Mouse (Mus musculus) lung, adult 2 months (tissue): ENCODE results near the gene Eml5. TPM values are rescaled to one million over a fixed set of nuclear protein-coding genes. Genes with fewer than 3 reads are reported as not detected.

Experiments
- DNase-seq: peaks from one replicate; pipeline ENCODE4 v3.0.0; 2022
- H3K4me1 ChIP-seq: fragments of 200-500 bp; 2 replicates; pipeline ENCODE4 v1.6.1; 2011; ENCODE audit warnings: low read length; ENCODE audit not compliant: control insufficient read depth, insufficient read depth
- H3K4me3 ChIP-seq: fragments of 200-500 bp; replicated peaks from 2 replicates; pipeline ENCODE3; 2011; ENCODE audit warnings: low read depth, mild to moderate bottlenecking, control low read depth, low read length; ENCODE audit errors: extremely low read depth
- CTCF ChIP-seq: fragments of 200-500 bp; IDR thresholded peaks from 2 replicates; pipeline ENCODE4 v1.5.1; 2011; ENCODE audit warnings: mild to moderate bottlenecking, low read length, control low read depth; ENCODE audit not compliant: insufficient read depth
- POLR2A ChIP-seq: fragments of 200-500 bp; IDR thresholded peaks from 2 replicates; pipeline ENCODE4 v1.6.1; 2011; ENCODE audit warnings: low read depth, mild to moderate bottlenecking, control low read depth, low read length, borderline replicate concordance; ENCODE audit errors: extremely low read depth
- WGBS: fragments of 180-500 bp; shearing (Covaris S2); methylation state at CpG from one replicate; pipeline ENCODE4 v1.1.7; 2018; 5-methylcytosine and 5-hydroxymethylcytosine counted together
- polyA plus RNA-seq: library from polyadenylated mRNA; depleted of rRNA; stranded (reverse); fragments of >200 nt; gene quantifications from 2 replicates; pipeline ENCODE4 v1.2.3, GENCODE M21; 2012; rRNA removed

Eml5 gene
- polyA plus RNA-seq: 1.1 and 3.9 TPM in 2 replicates

DNA sequence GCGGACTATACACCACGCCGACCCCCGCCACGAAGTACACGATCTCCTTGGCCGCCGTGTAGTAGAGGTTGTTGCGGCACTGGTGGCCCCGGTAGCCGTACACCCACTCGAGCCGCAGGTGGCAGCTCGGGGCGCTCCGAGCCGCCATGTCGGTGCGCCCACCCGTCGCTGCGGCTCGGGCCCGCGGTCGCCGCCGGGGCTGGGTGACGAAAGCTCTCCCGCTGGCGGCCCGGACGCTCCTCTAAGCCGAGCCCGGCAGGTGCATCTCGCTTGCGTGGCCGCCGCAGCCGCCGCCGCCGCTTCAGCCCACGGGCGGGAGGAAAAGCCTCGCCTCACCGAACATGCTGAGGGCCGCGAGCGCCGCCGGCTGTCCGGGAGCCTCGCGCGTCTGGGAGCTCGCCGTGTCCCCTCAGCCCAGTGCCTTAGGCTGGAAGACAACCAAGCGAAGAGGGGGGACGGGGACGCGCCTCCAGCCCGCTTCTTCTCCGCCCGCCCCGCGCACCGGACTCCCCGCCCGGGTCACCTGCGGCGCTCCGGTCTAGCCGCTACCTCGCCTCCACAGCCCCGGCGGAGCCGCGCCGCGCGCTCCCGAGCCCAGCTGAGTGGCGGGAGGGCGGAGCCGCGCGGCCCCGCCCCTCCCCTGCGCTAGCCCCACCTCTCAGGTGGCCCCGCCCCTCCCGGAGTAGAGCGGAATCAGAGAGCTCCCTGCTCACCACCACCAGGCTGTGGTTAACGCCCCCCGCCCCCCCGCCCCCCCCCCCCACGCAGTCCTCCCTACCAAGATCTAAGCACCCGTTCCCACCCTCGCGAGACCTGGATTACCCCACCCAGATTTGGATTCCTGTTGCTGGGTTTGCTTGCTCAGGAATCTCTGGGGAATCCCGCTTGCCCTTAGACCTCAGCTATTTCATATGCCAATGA lies at the start of gene Eml5:
Gene Eml5, minus strand, starts transcription at position 604 of the 921 bp plus-strand sequence.
- H3K4me3 ChIP-seq: peak within 1 kb of the TSS; percentile 76
- peak; percentile 77 for DNase-seq
- under 1% methylated on average over 91 of the region's 101 CpGs for WGBS
- TF ChIP-seq CTCF (no peak), POLR2A (no peak)
- H3K4me1 ChIP-seq: no peaks in the 10 kb centered on the region

GRCm38 (mm10) chr12:98932856-98933255 lies 31.6 kb upstream of the Eml5 start:
- no peaks in the 10 kb centered on the region for H3K4me1 ChIP-seq
- no peak for TF ChIP-seq CTCF
- no peak for TF ChIP-seq POLR2A
- H3K4me3 ChIP-seq: no peak overlapping the region
- DNase-seq: no peak
- WGBS: 84% methylated on average over 1 of the region's 1 CpGs

DNA sequence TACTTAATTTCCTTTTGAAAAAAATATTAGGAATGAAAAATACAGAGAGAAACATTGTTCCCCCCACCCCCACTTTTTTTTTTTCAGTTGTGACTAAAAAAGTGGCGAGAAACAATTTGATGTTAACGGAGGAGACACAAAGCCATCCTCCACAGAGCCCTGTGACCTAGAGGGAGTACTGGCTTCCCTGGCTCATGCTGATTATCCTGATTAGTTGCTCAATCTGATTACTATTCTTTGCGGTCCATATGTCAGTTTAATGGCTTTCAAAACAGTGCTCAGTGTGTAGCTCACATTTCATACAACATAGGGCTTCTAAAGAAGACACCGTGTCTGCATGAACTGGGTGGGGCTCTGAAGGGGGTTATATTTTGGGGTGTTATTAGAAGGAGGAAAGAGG lies 31.2 kb upstream of the Eml5 start:
- 87% methylated on average over 4 of the region's 4 CpGs for WGBS
- H3K4me1 ChIP-seq: no peaks in the 10 kb centered on the region
- no peak for TF ChIP-seq POLR2A
- TF ChIP-seq CTCF: no peak
- no peak for DNase-seq
- no peak overlapping the region for H3K4me3 ChIP-seq

DNA sequence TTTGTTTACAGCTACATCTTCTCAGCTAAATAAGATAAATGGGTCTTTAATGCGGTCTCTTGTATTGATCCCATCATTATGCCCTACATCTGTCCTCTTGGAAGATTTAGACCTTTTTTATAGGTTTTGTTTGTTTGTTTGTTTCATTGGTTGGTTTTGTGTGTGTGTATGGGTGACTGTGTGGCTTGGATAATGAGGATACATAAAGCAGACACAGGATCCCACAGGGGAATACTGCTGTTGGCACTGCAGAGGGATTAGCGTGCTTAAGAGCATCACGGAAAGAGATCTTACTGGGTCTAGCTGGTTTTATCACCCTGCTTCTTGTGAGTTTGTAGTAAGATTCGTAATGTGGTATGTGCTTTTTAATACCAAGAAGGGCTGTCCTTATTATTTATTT lies 29.9 kb upstream of the Eml5 start:
- WGBS: 80% methylated on average over 4 of the region's 4 CpGs
- no peak overlapping the region for H3K4me3 ChIP-seq
- no peak for DNase-seq
- no peaks in the 10 kb centered on the region for H3K4me1 ChIP-seq
- TF ChIP-seq CTCF: no peak
- no peak for TF ChIP-seq POLR2A

GRCm38 (mm10) chr12:98920194-98920991 lies 19.1 kb upstream of the Eml5 start, which contains the start of gene Ttc8:
Ttc8 (plus strand) TSS chr12:98920574.
- peak; percentile 78 for DNase-seq
- TF ChIP-seq POLR2A (no peak), CTCF (no peak)
- Histone ChIP-seq H3K4me1 (no peaks in the 10 kb centered on the region), H3K4me3 (peak within 1 kb of the TSS; percentile 83)
- WGBS: 1% methylated on average over 35 of the region's 35 CpGs

DNA sequence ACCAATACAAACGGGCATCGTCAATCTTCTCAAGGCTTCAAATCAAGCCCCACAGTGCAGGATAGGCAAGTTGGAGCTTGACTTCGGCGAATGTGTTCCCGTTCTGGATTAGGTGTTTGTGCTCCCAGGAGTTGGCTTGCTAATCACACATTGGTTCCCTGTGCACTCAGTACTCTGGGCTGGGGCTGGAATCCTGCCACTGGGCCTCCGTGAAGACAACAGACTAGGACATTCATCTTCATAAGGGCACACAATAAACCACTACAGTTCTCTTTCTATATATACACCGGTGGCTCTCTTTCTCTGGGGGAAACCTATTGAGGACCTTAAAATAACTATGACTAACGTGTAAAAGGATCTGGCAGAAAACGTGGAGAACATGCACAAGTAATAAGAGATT lies 8.8 kb upstream of the Eml5 start:
- 63% methylated on average over 9 of the region's 9 CpGs for WGBS
- no peak for TF ChIP-seq POLR2A
- TF ChIP-seq CTCF: no peak
- Histone ChIP-seq H3K4me3 (no peak overlapping the region), H3K4me1 (no peaks in the 10 kb centered on the region)
- DNase-seq: no peak

DNA sequence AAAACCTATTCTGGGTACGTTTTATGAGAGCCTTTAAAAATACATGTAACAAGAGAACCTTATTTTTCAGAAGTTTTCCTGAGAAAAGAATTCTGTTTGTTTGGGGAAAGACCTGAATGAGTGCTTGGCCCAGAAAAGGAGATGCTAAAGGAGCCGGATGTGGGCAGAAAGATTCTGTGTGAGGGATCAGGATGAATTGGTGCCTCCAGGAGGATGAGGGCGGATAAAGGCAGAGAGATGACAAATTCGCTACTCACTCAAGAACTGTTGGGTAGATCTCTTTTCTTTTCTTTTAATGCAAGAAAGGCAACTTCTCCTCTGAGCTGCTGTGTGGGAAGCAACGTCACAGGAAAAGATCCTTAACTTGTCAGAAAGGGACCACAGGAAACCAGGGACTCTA lies 4.2 kb upstream of the Eml5 start:
- 60% methylated on average over 5 of the region's 5 CpGs for WGBS
- no peak for DNase-seq
- H3K4me1 ChIP-seq: no peaks in the 10 kb centered on the region
- H3K4me3 ChIP-seq: no peak overlapping the region
- TF ChIP-seq POLR2A: no peak

GRCm38 (mm10) chr12:98900341-98900880 lies 873 bp downstream of the Eml5 start:
- WGBS: 4% methylated on average over 31 of the region's 31 CpGs
- DNase-seq: no peak
- Histone ChIP-seq H3K4me3 (peak overlapping the region; percentile 76), H3K4me1 (no peaks in the 10 kb centered on the region)
- TF ChIP-seq POLR2A: no peak
- no peak for TF ChIP-seq CTCF

- no peak for DNase-seq
- WGBS: 87% methylated on average over 6 of the region's 6 CpGs
- Histone ChIP-seq H3K4me1 (no peaks in the 10 kb centered on the region), H3K4me3 (no peak overlapping the region)
- TF ChIP-seq CTCF (no peak), POLR2A (no peak)
These were observed 1.6 kb downstream of the Eml5 start for GRCm38 (mm10) chr12:98899676-98900075.

DNA sequence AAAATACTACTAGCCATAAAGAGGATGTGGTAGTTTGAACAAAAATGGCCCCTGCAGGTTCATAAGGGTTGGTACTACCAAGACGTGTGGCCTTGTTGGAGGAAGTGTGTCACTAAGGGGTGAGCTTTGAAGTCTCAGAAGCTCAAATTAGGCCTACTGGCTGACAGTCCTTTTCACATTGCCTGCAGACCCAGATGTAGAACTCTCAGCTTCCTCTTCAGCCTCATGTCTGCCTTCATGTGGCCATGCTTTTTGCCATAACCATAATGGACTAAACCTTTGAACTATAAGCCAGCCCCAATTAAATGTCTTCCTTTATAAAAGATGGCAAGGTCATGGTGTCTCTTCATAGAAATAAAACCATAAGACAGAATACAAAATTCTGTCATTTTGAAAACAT lies 4.5 kb downstream of the Eml5 start:
- no peaks in the 10 kb centered on the region for H3K4me1 ChIP-seq
- no peak for DNase-seq
- H3K4me3 ChIP-seq: no peak overlapping the region
- TF ChIP-seq POLR2A (no peak), CTCF (no peak)
- WGBS: 57% methylated on average over 1 of the region's 1 CpGs

- DNase-seq: no peak
- peak; percentile 28; the same call in 1 of the 2 replicates for TF ChIP-seq CTCF
- TF ChIP-seq POLR2A: no peak
- WGBS: 2% methylated on average over 1 of the region's 1 CpGs
- Histone ChIP-seq H3K4me1 (no peaks in the 10 kb centered on the region), H3K4me3 (no peak overlapping the region)
These were observed 16.8 kb downstream of the Eml5 start for GRCm38 (mm10) chr12:98884515-98884914.
